Mouse (Mus musculus) T-cell, adult 2 months (primary cell): ENCODE results near the gene Clpp.

Experiments
- DNase-seq: peaks from one replicate; pipeline ENCODE4 v3.0.0; 2022; ENCODE audit warnings: low spot score

Clpp gene

DNA sequence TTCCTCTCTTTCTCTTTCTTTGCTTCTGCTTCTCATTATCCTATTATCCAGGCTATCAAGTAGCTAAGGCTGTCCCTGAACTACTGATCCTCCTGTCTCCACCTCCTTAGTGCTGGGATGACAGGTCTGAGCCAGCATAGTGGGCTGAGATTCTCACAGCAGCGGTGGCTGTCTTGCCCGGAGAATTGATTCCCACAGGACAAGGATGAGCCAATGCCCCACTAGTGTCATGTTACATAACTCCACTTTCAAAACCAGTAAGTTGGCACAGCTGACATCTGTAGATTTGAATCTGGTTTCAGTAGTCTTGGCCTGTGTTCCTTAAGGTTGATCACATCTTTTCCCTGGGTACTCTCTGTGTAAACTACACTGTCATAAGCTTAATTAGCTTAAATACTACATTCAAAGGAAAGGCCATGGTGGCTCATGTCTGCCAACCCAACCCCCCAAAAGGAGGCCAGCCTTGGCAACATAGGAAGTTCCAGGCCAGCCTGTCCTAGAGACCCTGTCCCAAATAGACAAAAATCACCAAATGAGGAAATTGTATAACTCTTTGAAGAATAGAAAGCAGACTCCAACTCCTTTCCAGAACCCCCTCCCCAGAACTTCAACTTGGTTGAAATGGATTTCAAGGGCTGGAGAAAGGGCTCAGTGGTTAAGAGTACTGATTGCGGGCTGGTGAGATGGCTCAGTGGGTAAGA, 3.9 kb upstream of the Clpp start:
- DNase-seq = no peak

DNA sequence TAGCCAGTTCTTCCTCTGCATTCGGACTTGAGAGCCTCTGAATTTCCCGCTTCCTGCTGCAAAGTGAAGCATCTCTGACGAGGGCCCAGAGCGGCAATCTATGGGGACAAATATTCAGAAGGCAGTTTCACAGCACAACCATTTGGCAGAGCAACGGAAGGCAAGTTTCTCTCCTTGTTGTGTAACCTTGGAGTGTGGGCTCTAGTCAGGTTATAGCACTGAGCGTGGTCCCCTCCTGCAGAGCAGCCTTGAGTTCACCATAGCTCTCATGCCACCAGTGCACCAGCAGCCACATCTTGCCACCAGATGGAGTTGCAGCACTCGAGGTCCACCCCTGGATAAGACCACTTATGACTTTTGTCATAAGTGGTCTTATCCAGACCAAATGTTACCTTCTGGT, 1.7 kb upstream of the Clpp start:
- no peak for DNase-seq

DNA sequence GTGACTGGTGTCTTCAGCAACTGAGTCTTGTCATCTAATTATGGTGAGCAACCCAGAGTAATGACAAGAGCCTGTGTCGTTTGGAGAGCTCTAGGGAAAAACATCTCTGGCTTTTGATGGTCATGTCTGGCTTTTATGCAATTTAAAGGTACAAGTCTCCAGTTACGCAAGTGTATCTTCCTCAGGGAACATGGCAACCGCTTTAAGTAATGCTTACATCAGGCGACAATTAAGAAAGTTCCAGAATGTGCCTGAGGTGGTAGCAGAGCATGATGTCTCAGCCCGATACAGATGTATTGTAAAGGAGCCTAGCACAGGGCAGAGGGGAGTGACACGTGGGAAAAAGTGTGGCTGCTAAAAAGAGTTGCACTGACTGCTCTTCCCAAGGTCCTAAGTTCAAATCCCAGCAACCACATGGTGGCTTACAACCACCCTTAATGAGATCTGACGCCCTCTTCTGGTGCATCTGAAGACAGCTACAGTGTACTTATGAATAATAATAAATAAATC, 1.1 kb upstream of the Clpp start:
- no peak for DNase-seq

DNA sequence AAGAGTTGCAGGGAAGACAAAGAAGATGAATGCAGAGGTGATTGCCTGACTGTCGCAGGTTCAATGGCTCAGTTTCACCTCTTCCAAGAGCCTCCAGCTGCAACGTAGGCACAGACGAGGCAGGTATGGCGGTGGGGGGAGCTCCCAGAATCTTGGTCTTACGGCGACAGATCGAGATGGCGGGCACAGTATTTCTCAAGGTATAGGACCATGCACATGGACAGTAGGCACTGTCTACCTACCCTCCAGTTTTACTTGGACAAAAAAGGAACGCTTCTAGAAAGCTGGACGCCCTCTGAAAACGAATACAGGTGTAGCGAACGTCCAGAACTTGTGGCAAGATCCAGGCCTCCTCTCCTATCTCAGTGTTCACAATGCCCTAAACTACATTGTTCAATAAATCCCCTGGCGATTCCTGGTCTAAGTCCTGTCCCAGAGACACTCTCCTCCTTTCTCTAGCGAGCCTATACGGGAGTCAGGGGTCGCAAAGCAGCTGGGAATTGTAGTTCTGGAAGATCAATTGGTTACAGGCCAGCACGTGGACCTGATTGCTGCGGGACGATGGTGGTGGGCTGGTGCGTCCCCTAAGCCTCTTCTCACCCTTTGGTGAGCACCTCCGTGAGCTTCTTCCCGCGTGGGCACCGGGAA, 514 bp upstream of the Clpp start:
- DNase-seq = no peak

DNA sequence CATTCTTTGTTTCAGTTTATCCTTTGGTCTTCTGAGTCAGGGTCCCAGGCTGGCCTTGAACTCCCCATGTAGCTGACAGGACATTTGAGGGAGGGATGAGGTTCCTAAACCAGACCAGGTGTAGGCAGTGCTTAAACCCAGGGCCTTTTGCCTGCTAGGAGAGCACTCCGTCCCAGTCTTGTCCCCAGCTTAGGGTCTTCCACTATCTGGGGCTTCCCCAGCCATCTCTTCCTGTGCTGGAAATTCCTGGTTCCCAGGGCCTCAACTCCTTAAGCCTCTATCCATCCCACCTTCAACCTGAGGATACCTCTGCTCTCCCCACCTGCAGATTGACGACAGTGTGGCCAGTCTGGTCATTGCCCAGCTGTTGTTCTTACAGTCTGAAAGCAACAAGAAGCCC, 861 bp downstream of the Clpp start:
- no peak for DNase-seq

DNA sequence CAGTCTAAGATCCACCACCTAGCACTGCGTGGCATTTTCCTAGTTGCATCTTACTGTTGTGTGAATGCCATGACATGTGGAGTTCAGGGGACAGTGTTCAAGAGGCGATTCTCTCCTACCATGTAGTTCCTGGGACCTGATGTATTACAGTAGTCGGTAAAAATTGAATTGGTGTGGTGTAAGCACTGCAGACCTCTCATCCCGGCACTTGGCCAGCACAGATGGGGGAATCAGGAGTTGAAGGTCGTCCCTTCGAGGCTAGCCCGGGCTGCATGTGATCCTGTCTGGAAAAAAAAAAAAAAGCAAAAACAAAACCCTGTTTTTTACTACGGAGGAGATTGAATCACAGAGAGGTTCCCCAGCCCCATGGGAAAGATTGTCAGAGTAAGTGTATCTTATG, 4.9 kb downstream of the Clpp start:
- no peak for DNase-seq

DNA sequence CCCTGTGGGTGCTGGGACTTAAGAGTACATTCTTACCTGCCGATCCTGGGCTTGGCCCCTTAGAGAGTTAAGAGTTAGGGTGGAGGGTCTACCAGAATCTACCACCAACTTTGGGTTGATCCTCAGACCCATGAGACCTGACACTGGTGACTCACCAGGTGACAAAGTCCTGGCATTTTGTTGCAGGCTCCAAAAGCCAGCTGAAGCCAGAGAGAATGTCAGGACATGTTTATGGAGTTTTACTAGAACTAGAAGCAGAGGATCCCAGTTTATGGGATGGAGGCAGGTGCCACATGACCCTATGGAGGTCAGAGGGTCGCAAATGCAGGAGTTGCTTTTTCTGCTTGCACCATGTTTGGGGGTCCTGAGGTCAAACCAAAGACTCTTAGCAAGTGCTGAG, 6.4 kb downstream of the Clpp start:
- DNase-seq = no peak

DNA sequence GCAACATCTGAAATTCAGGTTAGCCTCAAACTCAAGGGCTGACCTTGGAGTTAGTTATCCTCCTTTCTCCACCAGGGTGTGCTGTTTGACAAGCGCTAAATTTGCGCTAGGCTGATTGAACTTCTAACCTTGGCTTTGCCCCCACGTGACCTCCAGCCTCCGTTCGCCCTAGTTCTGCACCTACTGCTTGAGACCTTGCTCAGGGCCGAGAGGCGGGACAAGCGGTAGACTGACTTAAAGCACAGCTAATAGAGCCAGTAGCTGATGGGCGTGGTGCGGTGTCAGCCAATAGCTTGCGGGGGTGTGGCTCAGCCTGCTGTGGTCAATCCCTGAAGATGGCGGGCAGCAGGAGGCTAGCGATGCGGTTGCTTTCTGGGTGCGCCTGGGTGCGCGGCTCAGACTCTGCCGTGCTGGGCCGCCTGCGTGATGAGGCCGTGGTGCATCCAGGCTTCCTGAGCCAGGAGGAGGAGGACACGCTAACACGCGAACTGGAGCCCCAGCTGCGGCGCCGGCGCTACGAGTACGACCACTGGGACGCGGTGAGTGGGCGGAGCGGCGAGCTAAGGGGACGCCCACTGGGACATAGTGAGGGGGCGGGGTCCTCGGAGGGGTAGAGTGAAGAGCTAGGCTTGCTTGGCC, 7.0 kb downstream of the Clpp start, which contains the start of gene Alkbh7:
Alkbh7 (plus strand) TSS at position 311 of the 639 bp plus-strand sequence.
- DNase-seq = peak; percentile 98

DNA sequence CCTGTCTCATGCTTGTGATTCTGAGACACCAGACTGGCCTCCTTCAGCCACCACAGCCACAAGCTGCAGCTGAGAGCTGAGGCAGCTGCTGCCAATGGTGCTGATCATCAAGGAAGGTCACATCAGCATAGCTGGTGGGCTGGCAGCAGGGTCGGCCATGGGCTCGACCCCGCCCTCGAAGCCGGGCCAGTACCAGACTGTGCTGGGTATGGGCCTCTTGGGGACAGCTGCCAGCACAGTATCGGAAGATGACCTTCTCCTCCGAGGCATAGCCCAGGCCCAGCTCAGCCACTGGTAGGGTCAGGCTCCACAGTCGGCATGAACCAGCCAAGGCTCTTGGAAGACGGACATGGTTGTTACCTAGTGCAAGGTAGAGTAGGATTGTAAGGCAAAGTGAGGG, 9.3 kb downstream of the Clpp start:
- no peak for DNase-seq

DNA sequence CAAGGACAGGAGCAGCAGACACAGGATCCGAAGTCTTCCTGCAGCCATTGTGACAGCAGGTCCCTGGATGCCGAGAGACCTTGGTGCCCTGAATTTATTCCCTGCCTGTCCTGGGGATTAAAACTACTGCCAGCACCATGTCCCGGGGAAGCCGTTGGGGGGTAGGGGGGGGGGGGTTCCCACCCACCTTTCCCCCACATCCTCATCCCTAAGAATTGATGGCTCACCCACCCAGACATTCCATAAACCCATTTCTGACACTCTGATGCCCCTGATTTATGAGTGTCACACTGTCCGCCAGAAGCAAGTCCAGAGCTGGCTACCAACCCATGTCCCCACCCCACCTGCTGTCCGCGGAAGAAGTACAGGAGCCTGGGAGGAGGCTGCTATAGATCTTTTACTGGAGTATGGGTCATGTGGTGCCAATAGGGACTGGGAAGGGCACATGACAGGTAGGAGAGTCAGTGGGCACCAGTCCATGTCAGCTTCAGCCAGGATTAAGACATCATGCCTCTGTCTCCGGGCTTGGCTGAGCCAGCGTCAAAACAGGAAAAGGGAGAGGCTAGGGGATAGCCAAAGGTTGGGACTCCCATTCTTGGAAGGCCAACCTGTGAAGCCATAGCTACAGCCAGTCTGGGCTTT, 10.0 kb downstream of the Clpp start, which contains the start of gene Pspn:
Pspn (minus strand) TSS at position 51 of the 642 bp plus-strand sequence.
- DNase-seq = no peak

DNA sequence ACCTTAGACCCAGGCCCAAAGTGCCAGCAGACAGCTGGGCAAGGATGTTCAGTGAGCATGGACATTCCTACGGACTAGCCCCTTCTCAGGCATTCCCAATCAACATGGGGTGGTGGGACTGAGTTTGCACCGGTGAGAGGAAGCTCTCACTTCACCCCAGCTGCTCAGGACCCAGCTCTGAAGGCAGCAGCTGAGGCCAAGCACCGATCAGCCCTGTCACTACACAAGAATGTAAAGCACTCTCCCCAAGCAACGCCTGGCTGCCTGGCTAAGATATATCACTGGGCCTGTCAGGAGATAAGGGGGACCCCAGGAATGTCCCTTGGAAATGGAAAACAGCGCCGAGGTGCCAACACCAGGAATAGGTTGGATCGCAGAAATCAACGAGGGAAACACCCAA, 11.1 kb downstream of the Clpp start:
- DNase-seq = no peak

DNA sequence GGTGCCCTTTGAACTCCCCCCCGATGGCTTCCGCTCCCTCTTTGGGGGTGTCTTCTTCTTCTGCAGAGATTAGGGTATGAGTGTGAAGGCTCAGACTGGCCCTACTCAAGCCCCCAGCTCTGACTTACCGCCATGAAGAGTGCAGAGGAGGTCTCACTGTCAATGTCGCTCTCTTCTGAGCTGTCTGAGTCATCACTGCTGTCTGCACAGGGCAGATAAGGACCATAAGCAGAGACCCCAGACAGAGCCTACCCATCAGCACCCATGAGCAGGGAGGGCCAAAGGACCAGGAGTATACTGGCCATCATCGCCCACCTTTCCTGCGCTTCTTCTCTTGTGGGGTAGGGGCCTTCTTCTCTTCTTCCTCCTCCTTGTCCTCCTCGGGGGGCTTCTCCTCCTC, 13.9 kb downstream of the Clpp start:
- no peak for DNase-seq

DNA sequence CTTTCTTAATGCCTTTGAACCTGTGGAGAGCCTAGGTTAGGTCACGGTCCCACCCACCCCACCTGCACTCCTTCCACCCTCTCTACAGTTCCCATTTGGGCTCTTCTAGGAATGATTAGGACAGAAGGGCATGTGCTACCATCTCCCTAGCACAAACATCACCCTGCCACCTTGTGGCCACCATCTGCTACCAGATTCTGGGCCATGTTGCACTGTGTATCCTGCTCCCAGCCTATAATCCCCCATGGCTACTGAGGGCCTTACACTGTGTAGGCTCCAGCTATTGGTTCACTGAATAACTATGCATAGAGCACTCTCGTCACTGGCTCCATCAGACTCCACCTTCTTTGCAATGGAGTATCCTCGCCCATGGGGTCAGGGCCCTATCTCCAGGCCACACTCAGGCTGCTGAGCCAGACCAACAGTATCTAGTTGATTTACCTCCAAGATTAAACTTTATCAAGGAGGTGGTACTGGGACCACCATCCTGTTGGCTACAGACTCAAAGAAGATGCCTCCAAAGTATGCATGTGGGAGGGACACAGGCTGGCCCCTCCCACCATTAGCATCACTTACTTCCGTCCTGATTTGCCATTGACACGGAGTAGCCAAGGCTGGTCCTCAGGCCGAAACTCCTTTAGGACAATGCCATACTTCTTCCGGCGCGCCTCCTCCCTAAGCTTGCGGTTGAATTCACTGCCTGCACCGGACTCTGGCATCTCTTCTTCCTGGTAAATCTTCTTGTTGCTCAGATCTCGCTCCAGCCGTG, 17.2 kb downstream of the Clpp start:
- DNase-seq = no peak

DNA sequence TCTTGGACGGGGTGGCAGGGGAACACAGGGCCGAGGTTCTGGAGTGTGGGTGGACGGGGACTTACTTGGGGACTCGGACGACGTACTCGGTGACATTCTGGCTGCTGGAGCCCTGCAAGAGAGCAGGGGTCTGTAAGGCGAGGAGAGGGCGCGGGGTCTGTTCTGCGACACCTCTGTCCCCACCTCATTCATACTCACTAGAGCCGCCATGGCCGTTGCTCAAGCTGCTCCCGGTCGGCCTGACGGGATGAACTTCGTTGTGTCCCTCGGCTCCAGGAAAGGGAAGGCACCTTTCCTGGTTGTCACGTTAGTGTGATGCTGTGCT, 20.8 kb downstream of the Clpp start:
- no peak for DNase-seq

DNA sequence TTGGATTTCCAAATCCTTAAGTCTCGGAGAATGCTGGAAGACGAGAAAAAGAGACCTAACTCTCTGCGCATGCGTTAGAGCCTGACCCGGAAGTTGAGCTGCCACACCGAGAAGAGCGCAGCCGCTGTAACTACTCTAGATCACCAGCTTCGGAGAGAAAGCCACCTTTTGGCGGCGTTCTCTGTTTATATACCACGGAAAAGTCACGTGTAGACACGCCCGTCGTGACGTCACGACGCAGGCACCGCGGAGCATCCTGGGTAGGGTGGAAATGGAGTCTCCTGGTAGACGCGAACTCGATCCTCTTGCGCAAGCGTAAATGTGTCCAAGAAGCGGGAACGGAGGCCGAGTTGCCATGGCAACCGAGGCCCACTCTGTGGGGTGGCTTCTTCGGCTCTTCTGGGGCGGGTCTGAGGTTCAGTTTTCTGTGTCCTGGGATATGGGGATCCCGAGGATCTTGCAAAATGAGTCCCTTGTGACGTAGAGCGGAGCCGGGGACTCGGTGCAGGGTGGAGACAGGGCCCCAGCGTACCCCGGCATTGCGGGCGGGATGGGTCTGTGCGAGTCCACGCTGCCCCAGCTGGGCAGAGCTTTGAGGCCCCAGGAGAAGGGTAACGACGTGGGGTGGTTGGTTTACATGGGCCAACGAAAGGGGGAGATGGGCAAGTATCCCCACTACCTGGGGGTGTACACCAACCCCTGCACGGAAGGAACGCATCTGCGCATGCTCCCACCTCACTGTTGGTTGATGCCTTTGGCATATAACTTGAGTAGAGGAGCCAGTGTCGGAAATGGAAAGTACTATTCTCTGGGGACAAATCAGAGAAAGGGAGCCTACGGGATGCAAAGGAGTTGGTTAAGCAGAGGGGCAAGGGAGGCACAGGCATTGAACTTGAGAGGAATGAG, 21.4 kb downstream of the Clpp start, which contains the start of the genes Gtf2f1 and Gm17949:
Gtf2f1 (minus strand) TSS at position 53 of the 906 bp plus-strand sequence.
Gm17949 (plus strand) TSS at position 234 of the 906 bp plus-strand sequence.
- DNase-seq = peak; percentile 92

DNA sequence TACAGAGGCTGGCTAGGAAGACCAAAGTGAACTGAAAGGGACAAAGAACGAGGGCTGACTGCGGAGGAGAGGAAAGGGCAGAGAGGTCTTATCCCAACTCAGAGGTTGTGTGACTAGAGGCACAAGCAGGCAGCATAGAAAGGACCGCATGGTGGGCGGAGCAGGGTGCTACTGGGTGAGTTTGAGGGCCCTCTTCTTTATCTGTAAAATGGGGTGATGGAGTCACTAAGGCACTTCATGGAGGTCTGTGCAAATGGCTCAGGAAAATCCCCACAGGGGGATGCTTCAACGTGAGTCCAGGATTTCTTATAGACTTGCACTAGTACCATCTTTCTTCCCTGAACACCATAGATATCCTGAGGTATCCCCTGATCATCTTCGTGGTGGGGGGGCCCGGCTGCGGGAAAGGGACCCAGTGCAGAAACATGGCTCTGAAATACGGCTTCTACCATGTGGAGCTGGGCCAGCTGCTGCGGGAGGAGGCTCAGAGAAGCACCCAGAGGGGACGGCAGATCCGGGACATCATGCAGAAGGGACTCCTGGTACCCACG, 22.2 kb downstream of the Clpp start:
- DNase-seq = no peak

DNA sequence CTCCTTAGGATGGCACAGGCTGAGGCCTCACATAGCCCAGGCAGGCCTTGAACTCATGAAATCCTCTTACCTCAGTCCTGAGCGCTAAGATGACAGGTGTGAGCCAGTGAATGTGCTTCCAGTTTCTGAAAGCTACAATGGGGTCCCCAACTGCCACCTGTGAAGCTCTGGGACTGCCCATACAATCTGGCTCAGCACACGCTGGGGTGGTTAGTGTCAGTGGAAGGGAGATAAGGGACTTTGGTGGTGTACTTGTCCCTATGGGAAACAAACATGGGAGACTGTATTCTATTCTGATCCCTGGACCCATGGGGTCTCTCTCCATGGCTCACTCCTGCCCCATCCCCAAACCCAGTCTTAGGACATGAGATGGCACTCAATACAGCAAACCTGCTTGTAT, 29.6 kb downstream of the Clpp start:
- DNase-seq = no peak

DNA sequence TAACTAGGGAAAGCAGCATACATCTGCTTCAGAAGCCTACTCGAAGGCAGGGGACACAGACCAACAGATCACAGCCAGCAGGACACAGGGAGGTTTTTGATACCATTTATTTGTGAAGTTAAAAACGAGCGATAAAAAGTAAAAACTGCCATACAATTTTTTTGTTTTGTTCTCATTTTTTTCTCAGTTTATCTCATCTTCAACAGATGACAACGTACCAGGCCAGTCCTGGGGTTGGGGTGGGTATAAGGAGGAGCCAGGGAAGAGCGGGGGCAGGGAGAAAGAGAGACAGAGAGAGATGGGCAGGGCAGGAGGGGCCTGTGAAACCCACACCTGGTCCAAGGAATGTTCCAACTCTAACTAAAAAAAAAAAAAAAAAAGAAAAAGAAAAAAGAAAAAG, 30.9 kb downstream of the Clpp start:
- DNase-seq = no peak

DNA sequence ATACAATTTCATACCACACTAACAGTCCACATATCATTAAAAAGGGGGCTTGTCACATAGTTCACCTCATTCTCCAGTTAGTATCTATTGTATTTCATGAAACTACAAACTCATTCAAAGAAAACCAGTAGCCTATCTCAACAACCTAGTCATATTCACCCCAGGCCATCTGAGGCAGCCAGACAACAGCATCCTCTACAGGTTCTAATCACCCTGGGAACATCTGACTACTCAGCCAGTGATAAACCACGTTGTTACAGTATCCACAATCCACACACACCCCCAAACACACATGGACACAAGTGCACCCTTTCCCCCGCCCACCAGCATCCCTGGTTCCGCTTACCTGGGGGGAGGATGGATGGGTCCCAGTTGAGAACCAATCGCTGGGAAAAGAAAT, 37.4 kb downstream of the Clpp start:
- no peak for DNase-seq

DNA sequence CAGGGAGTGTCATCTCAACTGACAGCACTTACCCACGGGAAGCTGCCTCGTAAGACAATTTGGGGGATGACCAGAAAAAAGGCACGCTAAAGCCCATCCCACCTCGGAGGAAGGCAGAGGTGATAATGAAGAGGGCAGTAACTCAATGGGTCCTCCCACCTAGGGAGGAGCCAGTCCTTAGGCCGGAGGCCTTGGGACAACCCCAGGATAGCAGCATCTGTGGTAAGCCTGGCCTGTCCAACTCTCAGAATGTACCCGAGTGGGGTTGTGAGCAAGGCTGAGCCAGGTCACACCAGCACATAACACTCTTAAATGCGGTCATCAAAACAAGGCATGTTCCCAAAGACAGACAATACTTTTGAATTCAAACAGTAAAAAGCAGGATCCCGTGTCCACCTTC, 39.6 kb downstream of the Clpp start:
- no peak for DNase-seq
